Mouse (Mus musculus): ENCODE measurements at regions not wholly inside any gene's neighbourhood (a gene's known extent, or its start where the extent isn't known, plus 50 kb on each side); places are given as distances from the start of the nearest gene placed in this dataset.
"Not testable (repeated sequence)": the region's sequence is repeated elsewhere in the genome, so short reads cannot be mapped to it uniquely, and the experiment has no call there.

DNA sequence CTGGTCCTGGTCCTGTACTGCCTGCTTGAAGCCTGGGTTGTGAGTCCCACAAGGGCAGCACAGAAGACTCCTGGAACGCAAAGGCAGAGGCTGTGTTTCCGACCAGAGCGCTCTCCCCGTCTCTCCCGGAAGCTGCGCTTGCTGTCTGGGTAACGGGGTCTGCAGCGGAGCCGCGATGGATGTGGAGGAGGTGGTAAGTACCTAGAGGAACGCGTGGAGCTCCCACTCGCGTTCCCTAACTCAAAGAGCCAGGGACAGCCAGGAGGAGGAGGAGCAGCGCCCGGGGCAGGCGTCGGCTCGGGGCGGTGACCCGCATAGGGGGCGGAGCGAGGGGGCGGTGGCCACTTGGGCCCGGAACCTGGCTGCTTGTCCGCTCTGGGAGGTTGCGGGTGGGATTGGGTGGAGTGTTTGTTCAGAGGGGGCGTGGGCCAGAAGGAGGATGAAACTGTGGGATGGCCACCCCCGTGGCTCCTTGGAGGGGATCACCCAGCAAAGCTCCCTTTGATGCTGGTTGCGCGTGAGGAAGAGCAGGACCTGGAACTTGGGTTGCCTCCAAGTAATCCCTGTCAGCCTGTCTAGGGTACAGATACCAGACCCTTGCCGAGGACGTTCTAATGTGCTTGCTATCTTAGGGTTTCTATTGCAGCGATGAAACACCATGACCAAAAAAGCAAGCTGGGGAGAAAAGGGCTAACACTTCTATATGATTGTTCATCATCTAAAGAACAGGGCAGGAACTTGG is 125.9 kb upstream of the Ywhaq start:
- not testable (repeated sequence) for H3K27me3 ChIP-seq (ENCODE audit: control insufficient read depth in 1 of 2, insufficient read depth in 2 of 2, low read length in 2 of 2); H3K4me1 ChIP-seq (ENCODE audit: control insufficient read depth in 1 of 2, insufficient read depth in 2 of 2, low read length in 2 of 2); H3K9me3 ChIP-seq (replicated peaks; ENCODE audit: insufficient read depth, low read length); H3K36me3 ChIP-seq (ENCODE audit: control insufficient read depth in 1 of 2, insufficient read depth in 2 of 2, low read length in 2 of 2); H3K79me2 ChIP-seq (ENCODE audit: control insufficient read depth, insufficient read depth, low read length, poor library complexity)
- TF ChIP-seq POLR2A (IDR thresholded peaks at IDR 0.05; ENCODE audit: control insufficient read depth in 1 of 2, insufficient read depth in 1 of 2, low read depth in 1 of 2, low read length in 2 of 2, poor library complexity in 1 of 2) (peak; percentile 21 to 61; a peak in 2 of 4 replicates), SIN3A (IDR thresholded peaks at IDR 0.05; ENCODE audit: low read length) (0 out of 2 replicates have a peak, but pooled peaks have one; percentile 29), ELF1 (IDR thresholded peaks at IDR 0.05; ENCODE audit: low read depth, low read length) (peak; percentile 30; the same call in 1 of the 2 replicates), NELFE (IDR thresholded peaks at IDR 0.05; ENCODE audit: low read depth, low read length) (peak; percentile 41; the same call in 1 of the 2 replicates), HCFC1 (IDR thresholded peaks at IDR 0.05; ENCODE audit: low read depth, low read length) (peak; percentile 64; the same call in 1 of the 2 replicates)
- peak overlapping the region; percentile 88 for H3K27ac ChIP-seq (ENCODE audit: control insufficient read depth, low read depth, low read length)
- H3K4me3 ChIP-seq (ENCODE audit: control insufficient read depth in 1 of 2, insufficient read depth in 1 of 2, low read depth in 2 of 2, low read length in 2 of 2) = peak overlapping the region; percentile 100
- H3K9ac ChIP-seq (ENCODE audit: control insufficient read depth, low read depth, low read length, poor library complexity, severe bottlenecking) = peak overlapping the region; percentile 98
- peak; percentile 84 for DNase-seq (ENCODE audit: low read depth, low spot score)

DNA sequence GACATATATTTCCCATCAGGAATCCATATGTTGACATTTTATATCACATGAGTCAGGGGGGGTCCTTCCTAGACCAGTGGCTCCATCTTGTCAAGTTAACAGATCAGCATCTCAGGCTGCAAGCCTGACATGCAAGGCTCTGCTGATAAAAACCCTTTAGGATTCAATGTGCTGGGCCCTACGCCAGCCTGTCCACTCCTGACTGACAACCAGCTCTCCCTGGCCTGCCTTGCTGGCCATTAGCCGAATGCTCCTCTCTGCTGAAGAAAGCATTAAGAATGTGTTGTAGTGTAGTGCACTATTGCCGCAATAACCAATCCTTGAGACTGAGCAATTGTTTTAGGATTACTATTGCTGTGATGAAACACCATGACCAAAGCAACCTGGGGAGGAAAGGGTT is 114.3 kb upstream of the Ywhaq start:
- Histone ChIP-seq H3K9ac (ENCODE audit: control insufficient read depth, low read depth, low read length, poor library complexity, severe bottlenecking) (no peak overlapping the region), H3K27me3 (ENCODE audit: control insufficient read depth in 1 of 2, insufficient read depth in 2 of 2, low read length in 2 of 2) (no peaks in the 10 kb centered on the region; a peak in 1 of 4 replicates), H3K9me3 (replicated peaks; ENCODE audit: insufficient read depth, low read length) (no peaks in the 10 kb centered on the region), H3K79me2 (ENCODE audit: control insufficient read depth, insufficient read depth, low read length, poor library complexity) (no peaks in the 10 kb centered on the region), H3K4me1 (ENCODE audit: control insufficient read depth in 1 of 2, insufficient read depth in 2 of 2, low read length in 2 of 2) (no peaks in the 10 kb centered on the region), H3K27ac (ENCODE audit: control insufficient read depth, low read depth, low read length) (no peak overlapping the region), H3K36me3 (ENCODE audit: control insufficient read depth in 1 of 2, insufficient read depth in 2 of 2, low read length in 2 of 2) (no peaks in the 10 kb centered on the region), H3K4me3 (ENCODE audit: control insufficient read depth in 1 of 2, insufficient read depth in 1 of 2, low read depth in 2 of 2, low read length in 2 of 2) (no peak overlapping the region)
- no peak for DNase-seq (ENCODE audit: low read depth, low spot score)
- no peak for TF ChIP-seq MEF2A (IDR thresholded peaks at IDR 0.05; ENCODE audit: extremely low read depth, insufficient replicate concordance, low read depth, low read length, poor library complexity, severe bottlenecking)
- no peak for TF ChIP-seq E2F4 (IDR thresholded peaks at IDR 0.05; ENCODE audit: borderline replicate concordance, low read depth, low read length)
- no peak for TF ChIP-seq CTCF (IDR thresholded peaks at IDR 0.05 in 2 of 3, conservative IDR thresholded peaks at IDR 0.05 in 1 of 3; ENCODE audit: control insufficient read depth in 1 of 3, insufficient read depth in 1 of 3, low read depth in 2 of 3, low read length in 3 of 3, poor library complexity in 1 of 3, severe bottlenecking in 1 of 3)
- TF ChIP-seq POLR2A (IDR thresholded peaks at IDR 0.05; ENCODE audit: control insufficient read depth in 1 of 2, insufficient read depth in 1 of 2, low read depth in 1 of 2, low read length in 2 of 2, poor library complexity in 1 of 2) = no peak
- TF ChIP-seq ELF1 (IDR thresholded peaks at IDR 0.05; ENCODE audit: low read depth, low read length) = no peak
- TF ChIP-seq UBTF (IDR thresholded peaks at IDR 0.05; ENCODE audit: borderline replicate concordance, insufficient read depth, low read depth, low read length) = no peak
- no peak for TF ChIP-seq ZNF384 (IDR thresholded peaks at IDR 0.05; ENCODE audit: low read depth, low read length)
- TF ChIP-seq BHLHE40 (IDR thresholded peaks at IDR 0.05; ENCODE audit: borderline replicate concordance, low read depth, low read length) = no peak
- no peak for TF ChIP-seq EP300 (IDR thresholded peaks at IDR 0.05; ENCODE audit: low read depth in 1 of 2, low read length in 2 of 2)
- TF ChIP-seq MXI1 (IDR thresholded peaks at IDR 0.05; ENCODE audit: low read depth, low read length) = no peak
- no peak for TF ChIP-seq JUND (IDR thresholded peaks at IDR 0.05; ENCODE audit: low read depth, low read length)

DNA sequence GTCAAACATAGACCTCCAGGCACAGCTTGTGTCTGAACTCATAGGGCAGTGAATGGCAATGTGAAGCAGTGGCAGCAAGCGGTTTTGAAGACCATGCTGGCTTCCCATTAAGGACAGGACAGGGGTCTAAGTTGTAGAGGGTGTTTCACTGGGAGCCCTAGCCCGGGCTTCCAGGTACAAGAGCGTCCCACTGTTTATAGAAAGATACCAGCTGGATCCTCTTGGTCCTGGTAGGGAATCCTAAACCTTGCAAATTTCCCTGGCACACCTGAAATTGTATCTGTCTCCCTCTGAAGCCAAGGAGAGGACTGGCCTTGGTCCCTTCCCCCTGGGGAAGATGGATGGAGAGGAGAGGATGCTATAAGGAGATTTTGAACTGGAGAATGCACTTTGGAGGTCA is 111.9 kb upstream of the Ywhaq start:
- not testable (repeated sequence) for DNase-seq (ENCODE audit: low read depth, low spot score); H3K27me3 ChIP-seq (ENCODE audit: control insufficient read depth in 1 of 2, insufficient read depth in 2 of 2, low read length in 2 of 2); H3K4me1 ChIP-seq (ENCODE audit: control insufficient read depth in 1 of 2, insufficient read depth in 2 of 2, low read length in 2 of 2); H3K36me3 ChIP-seq (ENCODE audit: control insufficient read depth in 1 of 2, insufficient read depth in 2 of 2, low read length in 2 of 2); H3K4me3 ChIP-seq (ENCODE audit: control insufficient read depth in 1 of 2, insufficient read depth in 1 of 2, low read depth in 2 of 2, low read length in 2 of 2); H3K9me3 ChIP-seq (replicated peaks; ENCODE audit: insufficient read depth, low read length); H3K27ac ChIP-seq (ENCODE audit: control insufficient read depth, low read depth, low read length); H3K9ac ChIP-seq (ENCODE audit: control insufficient read depth, low read depth, low read length, poor library complexity, severe bottlenecking); H3K79me2 ChIP-seq (ENCODE audit: control insufficient read depth, insufficient read depth, low read length, poor library complexity)

DNA sequence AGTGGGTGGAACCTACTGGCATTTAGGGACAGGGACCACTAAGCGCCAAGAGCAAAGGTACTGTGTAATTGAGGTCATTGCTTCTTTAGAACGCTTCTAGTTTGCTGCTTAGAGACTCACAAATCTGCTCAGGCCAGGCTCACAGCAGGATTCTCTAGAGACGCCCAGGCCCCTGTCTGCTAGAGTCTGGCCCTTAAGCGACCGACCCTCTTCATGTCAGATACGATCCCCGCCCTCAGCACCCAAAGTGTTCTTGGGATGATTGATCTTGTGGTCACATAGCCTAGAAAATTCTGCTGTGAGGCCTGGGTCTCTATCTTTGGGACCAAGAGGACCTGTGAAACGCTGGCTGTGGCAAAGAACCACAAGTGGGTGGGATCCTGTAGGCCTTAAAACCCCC is 109.9 kb upstream of the Ywhaq start:
- H3K27ac ChIP-seq (ENCODE audit: control insufficient read depth, low read depth, low read length); H3K9ac ChIP-seq (ENCODE audit: control insufficient read depth, low read depth, low read length, poor library complexity, severe bottlenecking); H3K27me3 ChIP-seq (ENCODE audit: control insufficient read depth in 1 of 2, insufficient read depth in 2 of 2, low read length in 2 of 2): not testable (repeated sequence)

DNA sequence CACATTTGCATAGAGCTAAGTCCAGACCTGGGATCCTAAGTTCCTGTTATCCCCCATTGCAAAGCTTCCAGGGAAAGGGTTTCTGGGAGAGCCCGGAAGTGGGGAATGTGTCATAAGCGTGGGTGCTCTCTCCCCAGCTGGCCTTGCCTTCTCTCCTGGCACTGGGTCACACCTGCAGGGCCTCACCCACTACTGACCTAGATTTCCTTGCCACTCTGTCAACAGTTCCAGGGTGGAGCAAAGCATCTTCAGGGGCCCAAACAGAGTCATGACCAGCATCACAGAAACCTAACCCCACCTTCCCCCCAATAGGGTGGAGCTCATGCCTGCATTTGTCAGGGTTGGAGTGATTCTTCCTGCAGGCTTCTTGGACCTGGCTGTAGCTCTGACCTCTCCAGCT is 109.5 kb upstream of the Ywhaq start:
- H3K4me3 ChIP-seq (ENCODE audit: control insufficient read depth in 1 of 2, insufficient read depth in 1 of 2, low read depth in 2 of 2, low read length in 2 of 2); H3K27ac ChIP-seq (ENCODE audit: control insufficient read depth, low read depth, low read length); DNase-seq (ENCODE audit: low read depth, low spot score); H3K79me2 ChIP-seq (ENCODE audit: control insufficient read depth, insufficient read depth, low read length, poor library complexity); H3K9me3 ChIP-seq (replicated peaks; ENCODE audit: insufficient read depth, low read length); H3K36me3 ChIP-seq (ENCODE audit: control insufficient read depth in 1 of 2, insufficient read depth in 2 of 2, low read length in 2 of 2); H3K27me3 ChIP-seq (ENCODE audit: control insufficient read depth in 1 of 2, insufficient read depth in 2 of 2, low read length in 2 of 2); H3K9ac ChIP-seq (ENCODE audit: control insufficient read depth, low read depth, low read length, poor library complexity, severe bottlenecking); H3K4me1 ChIP-seq (ENCODE audit: control insufficient read depth in 1 of 2, insufficient read depth in 2 of 2, low read length in 2 of 2): not testable (repeated sequence)

More for the DNA sequence above, 109.9 kb upstream of the Ywhaq start:
- not testable (repeated sequence) for H3K9me3 ChIP-seq (replicated peaks; ENCODE audit: insufficient read depth, low read length); H3K79me2 ChIP-seq (ENCODE audit: control insufficient read depth, insufficient read depth, low read length, poor library complexity); H3K36me3 ChIP-seq (ENCODE audit: control insufficient read depth in 1 of 2, insufficient read depth in 2 of 2, low read length in 2 of 2); H3K4me1 ChIP-seq (ENCODE audit: control insufficient read depth in 1 of 2, insufficient read depth in 2 of 2, low read length in 2 of 2); DNase-seq (ENCODE audit: low read depth, low spot score); H3K4me3 ChIP-seq (ENCODE audit: control insufficient read depth in 1 of 2, insufficient read depth in 1 of 2, low read depth in 2 of 2, low read length in 2 of 2)
